In genomic region chr6:36793775-36794174, GRCm38 (mm10) we compare ENCODE assay signal across 13 mouse cellular contexts. TPM values are rescaled to one million over a fixed set of nuclear protein-coding genes. Genes with fewer than 3 reads are reported as not detected.
DNase-seq lines count a peak whose midpoint lies in the region; ATAC-seq lines count a peak whose summit lies in the region.
"Had no signal": no experiment of that assay in that cellular context is flagged by ENCODE, and none has a peak within 500 bp of the region (broad histone marks: within the 10 kb centered on the region; RNA-seq: fewer than 3 reads in every experiment).

No protein-coding gene starts in this region.

- WGBS in hindbrain, embryonic 15.5 days: 35% methylated on average over 5 of the region's 5 CpGs
- WGBS in hindbrain, embryonic 10.5 days: 68% methylated on average over 5 of the region's 5 CpGs

- peaks cover 41% of the 10 kb centered on the region for H3K4me1 ChIP-seq in hindbrain, embryonic 15.5 days (replicated peaks)
- peaks cover 45% of the 10 kb centered on the region for H3K4me1 ChIP-seq in hindbrain, embryonic 10.5 days (replicated peaks)

- no peak overlapping the region for H3K4me3 ChIP-seq in hindbrain, embryonic 15.5 days
- H3K4me3 ChIP-seq in hindbrain, embryonic 10.5 days: no peak overlapping the region
- H3K4me3 ChIP-seq: embryonic facial prominence, embryonic 15.5 days; heart, embryonic 10.5 days; intestine, embryonic 15.5 days; limb, embryonic 15.5 days had no signal

- H3K9ac ChIP-seq in hindbrain, embryonic 15.5 days: no peak overlapping the region
- H3K9ac ChIP-seq: embryonic facial prominence, embryonic 15.5 days; intestine, embryonic 15.5 days; limb, embryonic 15.5 days had no signal

- H3K9me3 ChIP-seq in hindbrain, embryonic 15.5 days: no peaks in the 10 kb centered on the region
- no peaks in the 10 kb centered on the region for H3K9me3 ChIP-seq in hindbrain, embryonic 10.5 days
- H3K9me3 ChIP-seq: embryonic facial prominence, embryonic 15.5 days; heart, embryonic 10.5 days; intestine, embryonic 15.5 days; limb, embryonic 15.5 days had no signal

- no peak overlapping the region for H3K4me2 ChIP-seq in hindbrain, embryonic 15.5 days
- H3K4me2 ChIP-seq: embryonic facial prominence, embryonic 15.5 days; intestine, embryonic 15.5 days; limb, embryonic 15.5 days had no signal

- ATAC-seq in hindbrain, embryonic 15.5 days (ENCODE audit: low FRiP score, low read depth): no peak
- ATAC-seq: intestine, embryonic 15.5 days had no signal

- no peaks in the 10 kb centered on the region for H3K36me3 ChIP-seq in hindbrain, embryonic 15.5 days
- peaks cover 28% of the 10 kb centered on the region; the same call in 1 of the 2 replicates for H3K36me3 ChIP-seq in hindbrain, embryonic 10.5 days
- H3K36me3 ChIP-seq: embryonic facial prominence, embryonic 15.5 days; heart, embryonic 10.5 days; intestine, embryonic 15.5 days; limb, embryonic 15.5 days had no signal

- H3K27me3 ChIP-seq in hindbrain, embryonic 15.5 days: no peaks in the 10 kb centered on the region
- H3K27me3 ChIP-seq in hindbrain, embryonic 10.5 days (ENCODE audit: insufficient read depth, poor library complexity, severe bottlenecking): no peaks in the 10 kb centered on the region
- H3K27me3 ChIP-seq: embryonic facial prominence, embryonic 15.5 days; intestine, embryonic 15.5 days; limb, embryonic 15.5 days had no signal

- H3K27ac ChIP-seq in hindbrain, embryonic 15.5 days (replicated peaks): peak overlapping the region; percentile 61
- no peak overlapping the region for H3K27ac ChIP-seq in hindbrain, embryonic 10.5 days
- H3K27ac ChIP-seq: embryonic facial prominence, embryonic 15.5 days; heart, embryonic 10.5 days; intestine, embryonic 15.5 days; limb, embryonic 15.5 days had no signal

- DNase-seq in hindbrain, embryonic 10.5 days (ENCODE audit: low spot score): no peak
- DNase-seq in 3T3-L1 (ENCODE audit: low read depth, low spot score): peak; percentile 60
- peak; percentile 65 to 72 for DNase-seq in adrenal gland, postnatal 36 days
- peak; percentile 77 to 86 for DNase-seq in cerebellum, postnatal 25 days
- no peak for DNase-seq in lung, adult 18-20 months
- DNase-seq in thymus, adult 18-20 months: no peak
- DNase-seq in spleen, postnatal 36 days (ENCODE audit: low spot score in 2 of 2): no peak
- DNase-seq: lung, postnatal 10 days had no signal

RNA-seq across cellular contexts. Expression of gene Ptn, which starts 16.2 kb away (rescaled TPM):
- 786 and 825 TPM in 2 replicates for polyA plus RNA-seq in hindbrain, embryonic 15.5 days (2015; fragmentation: Nextera tagmentation; extraction: Ambion mirVana)
- 232 and 295 TPM in 2 replicates for polyA plus RNA-seq in hindbrain, embryonic 10.5 days (2016; fragmentation: Nextera tagmentation; extraction: Ambion mirVana)
- total RNA-seq in adrenal gland, postnatal 36 days (2021): 10 to 100 TPM; 82.6 to 83.9 TPM

Comparison
In these comparisons a context has a peak if more than half of its experiments do, and no peak if none do; other contexts are left out.
1. DNase-seq: peak in 3T3-L1 (single experiment), adrenal gland, postnatal 36 days (2 of 2) and cerebellum, postnatal 25 days (2 of 2); none in hindbrain, embryonic 10.5 days (single experiment), lung, adult 18-20 months (0 of 2), thymus, adult 18-20 months (0 of 2) and spleen, postnatal 36 days (0 of 2).